Mouse (Mus musculus) embryonic facial prominence, embryonic 14.5 days (tissue): ENCODE measurements around the gene Krt13. TPM values are rescaled to one million over a fixed set of nuclear protein-coding genes. Genes with fewer than 3 reads are reported as not detected.

Experiments
- ATAC-seq: fragments of 200-750 bp; cut with Nextera tagmentation; 2 replicates; pipeline ENCODE4 v1.8.0; 2017; ENCODE audit warnings: low read depth, moderate number of reproducible peaks, moderate TSS enrichment
- DNase-seq: peaks from one replicate; pipeline ENCODE4 v3.0.0-alpha.2; 2015; ENCODE audit warnings: low spot score
- H3K27ac ChIP-seq: fragments of 300-500 bp; sonication (generic); replicated peaks from 2 replicates; pipeline ENCODE4 v1.5.1; 2014; ENCODE audit warnings: low read depth, mild to moderate bottlenecking, low read length, moderate library complexity
- H3K27me3 ChIP-seq: fragments of 300-500 bp; sonication (generic); replicated peaks from 2 replicates; pipeline ENCODE4 v1.6.1; 2014; ENCODE audit warnings: low read length; ENCODE audit not compliant: control insufficient read depth, insufficient read depth
- H3K36me3 ChIP-seq: fragments of 300-500 bp; sonication (generic); 2 replicates; pipeline ENCODE4 v1.6.1; 2014; ENCODE audit warnings: low read length, mixed read lengths; ENCODE audit not compliant: control insufficient read depth, insufficient read depth
- H3K4me1 ChIP-seq: fragments of 300-500 bp; sonication (generic); 2 replicates; pipeline ENCODE4 v1.6.1; 2014; ENCODE audit warnings: antibody characterized with exemption, low read length; ENCODE audit not compliant: control insufficient read depth, insufficient read depth
- H3K4me2 ChIP-seq: fragments of 300-500 bp; sonication (generic); 2 replicates; pipeline ENCODE4 v1.6.1; 2014; ENCODE audit warnings: low read depth, mild to moderate bottlenecking, low read length, moderate library complexity, mixed read lengths
- H3K4me3 ChIP-seq: fragments of 300-500 bp; sonication (generic); 2 replicates; pipeline ENCODE4 v1.5.1; 2014; ENCODE audit warnings: low read depth, mild to moderate bottlenecking, low read length
- H3K9ac ChIP-seq: fragments of 300-500 bp; sonication (generic); 2 replicates; pipeline ENCODE4 v1.6.1; 2014; ENCODE audit warnings: low read depth, mild to moderate bottlenecking, low read length, moderate library complexity, mixed read lengths
- H3K9me3 ChIP-seq: fragments of 300-500 bp; sonication (generic); 2 replicates; pipeline ENCODE4 v1.6.1; 2016; ENCODE audit warnings: low read length; ENCODE audit not compliant: control insufficient read depth
- WGBS: fragments of 180-500 bp; shearing (Covaris S2); extraction: QIAGEN DNeasy Blood & Tissue Kit; methylation state at CpG from one replicate; pipeline ENCODE4 v1.1.7; 2014; 5-methylcytosine and 5-hydroxymethylcytosine counted together
- polyA plus RNA-seq: library from polyadenylated mRNA; unstranded; fragments of >200 nt; fragmentation: Nextera tagmentation; extraction: Ambion mirVana; gene quantifications from 2 replicates; pipeline ENCODE4 v1.2.1, GENCODE M21; 2014

The Krt13 gene
- 9.6 and 60.5 TPM in 2 replicates for polyA plus RNA-seq

- 69% methylated on average over 3 of the region's 3 CpGs for WGBS
- Histone ChIP-seq H3K9ac (no peak within 1 kb of the TSS), H3K9me3 (no peaks in the 10 kb centered on the region), H3K27me3 (no peaks in the 10 kb centered on the region), H3K36me3 (no peaks in the 10 kb centered on the region), H3K27ac (no peak within 1 kb of the TSS), H3K4me3 (no peak within 1 kb of the TSS), H3K4me2 (no peak within 1 kb of the TSS), H3K4me1 (no peaks in the 10 kb centered on the region)
- DNase-seq (no peak), ATAC-seq (no peak)
These were observed at the start of gene Krt13 for GRCm38 (mm10) chr11:100121466-100121865. Krt13 (minus strand) TSS chr11:100121566.

DNA sequence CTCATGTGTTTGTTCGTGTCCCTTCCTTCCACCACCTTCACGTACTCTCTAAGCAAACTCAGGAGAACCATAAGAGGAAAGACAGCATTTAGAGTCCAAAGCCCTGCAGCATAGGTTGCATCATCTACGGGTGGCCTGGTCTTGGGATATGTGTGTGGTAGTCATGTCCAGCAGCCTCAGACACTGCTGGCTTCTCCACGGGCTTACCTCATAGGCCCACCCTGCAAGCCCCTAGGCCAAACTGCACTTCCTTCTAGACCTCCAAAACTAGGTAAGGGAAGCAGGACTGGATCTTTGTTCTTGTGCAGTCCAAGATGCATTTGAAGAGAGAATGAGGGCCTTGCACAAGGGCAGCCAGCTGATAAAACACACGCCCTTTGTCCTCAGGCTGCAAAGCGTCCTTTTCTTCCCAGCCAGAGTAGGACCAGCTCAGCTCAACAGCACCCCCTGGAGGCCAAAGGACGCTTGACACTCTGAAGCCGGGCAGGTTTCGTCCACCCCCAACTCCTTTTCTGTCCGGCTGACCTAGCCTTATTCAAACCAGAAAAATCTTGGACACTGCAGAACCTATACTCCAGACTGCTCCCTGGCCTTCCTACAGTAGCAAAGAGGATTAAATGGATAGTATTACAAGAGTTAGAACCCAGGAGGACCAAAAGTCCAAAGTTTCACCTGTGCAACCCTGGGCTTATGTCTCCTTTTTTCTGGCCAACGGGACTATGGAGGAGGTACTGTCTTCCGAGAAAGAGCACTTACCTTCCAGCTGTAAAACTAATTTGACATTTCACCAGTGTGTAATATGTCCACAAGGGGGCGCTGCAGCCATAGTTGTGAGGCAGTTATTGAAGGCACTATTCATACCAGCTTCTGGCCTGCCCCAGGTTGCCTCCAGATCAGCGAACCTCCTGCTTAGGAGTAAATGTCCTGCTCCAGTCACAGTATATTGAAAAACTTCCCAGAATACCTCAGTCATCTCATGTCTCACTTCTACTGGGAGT lies 47.7 kb upstream of the Krt13 start:
- Histone ChIP-seq H3K4me1 (no peaks in the 10 kb centered on the region; the same call in 1 of the 2 replicates), H3K36me3 (no peaks in the 10 kb centered on the region), H3K9me3 (no peaks in the 10 kb centered on the region), H3K27ac (no peak overlapping the region), H3K27me3 (no peaks in the 10 kb centered on the region), H3K4me3 (no peak overlapping the region), H3K4me2 (no peak overlapping the region), H3K9ac (no peak overlapping the region)
- ATAC-seq (peak; percentile 53; the same call in 1 of the 2 replicates), DNase-seq (peak; percentile 68)
- 30% methylated on average over 14 of the region's 14 CpGs for WGBS

- DNase-seq (peak; percentile 31), ATAC-seq (0 out of 2 replicates have a peak, but pooled peaks have one; percentile 30)
- Histone ChIP-seq H3K9me3 (no peaks in the 10 kb centered on the region), H3K36me3 (no peaks in the 10 kb centered on the region), H3K4me2 (no peak overlapping the region), H3K4me3 (no peak overlapping the region), H3K9ac (no peak overlapping the region), H3K27me3 (no peaks in the 10 kb centered on the region), H3K4me1 (no peaks in the 10 kb centered on the region; the same call in 1 of the 2 replicates), H3K27ac (no peak overlapping the region)
- WGBS, result 67% methylated on average over 8 of the region's 8 CpGs
These were observed 46.7 kb upstream of the Krt13 start for GRCm38 (mm10) chr11:100168071-100168470.

DNA sequence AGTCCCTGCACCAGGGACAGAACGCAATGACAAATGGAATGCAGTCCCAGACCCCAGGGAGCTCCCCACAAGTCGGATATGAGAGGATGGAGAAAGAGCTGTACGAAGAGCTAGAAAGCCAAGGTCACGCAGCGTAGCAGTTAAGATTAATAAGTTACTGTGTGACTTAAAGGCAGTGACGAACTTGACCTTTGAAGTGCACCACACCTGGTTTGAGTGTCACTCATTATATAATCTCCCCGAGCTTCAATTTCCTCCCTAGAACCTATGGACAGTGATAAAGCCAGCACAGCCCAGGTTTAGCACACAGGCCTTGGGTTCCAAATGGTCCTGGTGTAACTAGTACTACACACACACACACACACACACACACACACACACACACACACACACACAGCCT lies 43.0 kb upstream of the Krt13 start:
- DNase-seq (no peak), ATAC-seq (no peak)
- Histone ChIP-seq H3K9ac (no peak overlapping the region), H3K27me3 (no peaks in the 10 kb centered on the region), H3K9me3 (no peaks in the 10 kb centered on the region), H3K27ac (no peak overlapping the region), H3K36me3 (no peaks in the 10 kb centered on the region), H3K4me2 (no peak overlapping the region), H3K4me1 (no peaks in the 10 kb centered on the region; the same call in 1 of the 2 replicates), H3K4me3 (no peak overlapping the region)
- WGBS, result 49% methylated on average over 7 of the region's 7 CpGs

GRCm38 (mm10) chr11:100157908-100158477 lies 36.6 kb upstream of the Krt13 start:
- Histone ChIP-seq H3K36me3 (no peaks in the 10 kb centered on the region), H3K4me3 (no peak overlapping the region), H3K9me3 (no peaks in the 10 kb centered on the region), H3K27ac (no peak overlapping the region), H3K4me1 (peaks cover 6% of the 10 kb centered on the region; the same call in 1 of the 2 replicates), H3K27me3 (no peaks in the 10 kb centered on the region), H3K4me2 (no peak overlapping the region), H3K9ac (no peak overlapping the region)
- ATAC-seq (no peak), DNase-seq (no peak)
- WGBS, result 58% methylated on average over 6 of the region's 6 CpGs

- Histone ChIP-seq H3K9me3 (no peaks in the 10 kb centered on the region), H3K4me1 (peaks cover 6% of the 10 kb centered on the region; the same call in 1 of the 2 replicates), H3K4me3 (no peak overlapping the region), H3K36me3 (no peaks in the 10 kb centered on the region), H3K9ac (no peak overlapping the region), H3K27me3 (no peaks in the 10 kb centered on the region), H3K4me2 (no peak overlapping the region), H3K27ac (no peak overlapping the region)
- DNase-seq (no peak), ATAC-seq (no peak)
- WGBS, result 78% methylated on average over 3 of the region's 3 CpGs
These were observed 36.0 kb upstream of the Krt13 start for GRCm38 (mm10) chr11:100157331-100157730.

DNA sequence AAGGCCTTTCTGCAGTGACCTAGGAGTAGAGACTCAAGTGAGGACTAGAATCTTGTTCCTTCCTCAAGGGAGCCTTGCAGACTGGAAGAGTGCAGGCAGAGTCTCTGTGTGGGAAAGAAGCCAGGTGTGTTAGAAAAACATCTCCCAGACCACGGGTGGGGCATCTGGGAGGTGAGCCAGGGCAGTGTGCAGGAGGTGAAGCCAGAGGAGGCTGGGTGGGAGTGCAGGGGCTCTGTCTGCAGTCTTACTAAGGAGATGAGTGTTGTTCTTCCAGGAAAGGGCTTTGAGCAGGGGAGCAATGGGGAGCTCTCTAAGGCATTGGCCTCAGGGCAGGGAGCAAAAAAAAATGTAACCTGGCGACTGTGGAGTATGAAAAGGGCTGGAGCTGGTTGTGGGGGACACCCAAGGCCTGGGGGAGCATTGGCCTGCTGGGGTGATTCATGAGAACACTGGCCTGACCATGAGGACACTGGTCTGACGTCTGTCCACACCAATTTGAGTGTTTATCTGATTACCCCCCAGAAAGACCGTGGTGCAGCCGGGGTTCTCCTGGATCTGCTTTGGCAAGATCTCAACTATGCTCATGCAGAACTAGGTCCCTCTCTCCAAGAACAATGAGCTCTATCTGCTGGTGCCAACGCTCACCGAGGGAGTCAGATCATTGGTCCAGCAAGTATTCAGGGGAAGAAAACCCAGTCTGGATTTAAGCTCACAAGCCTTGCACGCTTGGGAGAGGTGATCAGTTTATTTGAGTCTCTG lies 34.3 kb upstream of the Krt13 start:
- Histone ChIP-seq H3K9ac (no peak overlapping the region), H3K9me3 (no peaks in the 10 kb centered on the region), H3K27me3 (no peaks in the 10 kb centered on the region), H3K4me1 (peaks cover 6% of the 10 kb centered on the region; the same call in 1 of the 2 replicates), H3K27ac (no peak overlapping the region), H3K36me3 (no peaks in the 10 kb centered on the region), H3K4me2 (no peak overlapping the region), H3K4me3 (no peak overlapping the region)
- no peak for ATAC-seq
- whole genome bisulfite sequencing, result 47% methylated on average over 7 of the region's 8 CpGs
- peak; percentile 46 for DNase-seq

GRCm38 (mm10) chr11:100148615-100149330 lies 27.4 kb upstream of the Krt13 start, which contains the start of gene Krt19:
Krt19 (minus strand) TSS chr11:100148665.
- ATAC-seq (no peak), DNase-seq (no peak)
- H3K9ac ChIP-seq, result no peak within 1 kb of the TSS
- H3K4me1 ChIP-seq, result 0 out of 2 replicates have a peak, but pooled peaks cover 4% of the 10 kb centered on the region
- H3K4me3 ChIP-seq, result no peak within 1 kb of the TSS
- H3K9me3 ChIP-seq, result no peaks in the 10 kb centered on the region
- H3K27me3 ChIP-seq, result peaks cover 29% of the 10 kb centered on the region
- no peak within 1 kb of the TSS for H3K4me2 ChIP-seq
- no peaks in the 10 kb centered on the region for H3K36me3 ChIP-seq
- no peak within 1 kb of the TSS for H3K27ac ChIP-seq
- WGBS, result 49% methylated on average over 9 of the region's 9 CpGs
